16 mouse cellular contexts compared by ENCODE assay signal in the genomic region with DNA sequence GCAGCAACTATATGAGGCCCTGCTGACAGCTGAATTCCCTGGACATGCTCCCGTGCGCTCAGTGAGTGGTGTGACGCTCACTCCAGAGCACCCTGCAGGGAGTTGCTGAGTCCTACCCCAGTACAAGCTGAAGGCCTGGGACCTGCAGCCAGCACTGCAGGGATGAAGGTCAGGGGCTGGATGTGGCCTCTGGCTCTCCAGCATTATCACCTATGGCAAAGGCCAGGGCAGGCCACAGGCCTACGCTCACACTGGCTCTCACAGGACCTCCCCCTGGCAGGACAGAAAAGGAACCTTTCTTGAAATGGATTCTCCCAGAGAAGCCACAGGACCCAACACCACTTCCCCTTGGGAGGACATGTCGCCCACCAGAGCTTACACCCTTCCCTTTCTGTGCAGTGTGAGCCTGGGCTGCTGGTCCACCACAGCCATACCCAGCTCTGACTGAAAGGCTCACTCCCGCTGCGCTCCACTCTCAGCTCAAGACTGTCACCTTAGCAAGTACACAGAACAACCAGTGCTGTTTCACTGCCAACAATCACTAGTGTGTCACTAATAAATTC. TPM values are rescaled to one million over a fixed set of nuclear protein-coding genes. Genes with fewer than 3 reads are reported as not detected.
A peak's percentile ranks its signal among the peaks of the same experiment; 100 is the strongest.
DNase-seq lines count a peak whose midpoint lies in the region; ATAC-seq lines count a peak whose summit lies in the region.
"Had no signal": no experiment of that assay in that cellular context is flagged by ENCODE, and none has a peak within 500 bp of the region (broad histone marks: within the 10 kb centered on the region; RNA-seq: fewer than 3 reads in every experiment).

No protein-coding gene starts in this region.

- no peaks in the 10 kb centered on the region for H3K9me3 ChIP-seq in heart, embryonic 14.5 days (ENCODE audit: control insufficient read depth, low read length)
- H3K9me3 ChIP-seq in liver, embryonic 13.5 days (replicated peaks): no peaks in the 10 kb centered on the region
- H3K9me3 ChIP-seq: forebrain, embryonic 10.5 days; hindbrain, embryonic 15.5 days had no signal

- H3K36me3 ChIP-seq in heart, embryonic 14.5 days (ENCODE audit: control insufficient read depth, insufficient read depth, low read length): peaks cover 93% of the 10 kb centered on the region
- 0 out of 2 replicates have a peak, but pooled peaks cover 3% of the 10 kb centered on the region for H3K36me3 ChIP-seq in liver, embryonic 13.5 days

- peaks cover 12 to 22% of the 10 kb centered on the region in 2 experiments for H3K4me1 ChIP-seq in heart, embryonic 14.5 days (ENCODE audit: control insufficient read depth in 2 of 2, insufficient read depth in 2 of 2, low read length in 2 of 2)
- H3K4me1 ChIP-seq in liver, embryonic 13.5 days (replicated peaks): peaks cover 31% of the 10 kb centered on the region
- H3K4me1 ChIP-seq: hindbrain, embryonic 15.5 days had no signal

- peak overlapping the region; percentile 27; the same call in 1 of the 2 replicates for H3K9ac ChIP-seq in heart, embryonic 14.5 days (ENCODE audit: low read length)
- no peak overlapping the region for H3K9ac ChIP-seq in liver, embryonic 13.5 days
- H3K9ac ChIP-seq: hindbrain, embryonic 15.5 days had no signal

- H3K27ac ChIP-seq in heart, embryonic 14.5 days (replicated peaks in 1 of 2; ENCODE audit: control insufficient read depth in 1 of 2, insufficient read depth in 1 of 2, low read depth in 2 of 2, low read length in 2 of 2): no peak overlapping the region
- peak overlapping the region; percentile 26; the same call in 1 of the 2 replicates for H3K27ac ChIP-seq in liver, embryonic 13.5 days
- H3K27ac ChIP-seq: forebrain, embryonic 10.5 days; hindbrain, embryonic 15.5 days; macrophage had no signal

- no peak overlapping the region for H3K4me2 ChIP-seq in heart, embryonic 14.5 days (ENCODE audit: low read length)
- H3K4me2 ChIP-seq in liver, embryonic 13.5 days: no peak overlapping the region
- H3K4me2 ChIP-seq: hindbrain, embryonic 15.5 days had no signal

- no peak for ATAC-seq in heart, embryonic 14.5 days (ENCODE audit: insufficient number of reproducible peaks, insufficient read depth, low FRiP score, low read depth)
- ATAC-seq in liver, embryonic 13.5 days (ENCODE audit: low read depth): peak; percentile 22; the same call in 1 of the 2 replicates
- peak; percentile 67 for ATAC-seq in granulocyte monocyte progenitor cell, adult 5-6 weeks (replicated peaks; ENCODE audit: poor library complexity, severe bottlenecking)
- ATAC-seq in megakaryocyte progenitor cell, adult 5-6 weeks (replicated peaks; ENCODE audit: poor library complexity): peak; percentile 52
- ATAC-seq: midbrain, embryonic 16.5 days had no signal

- WGBS in heart, embryonic 14.5 days: 71% methylated on average over 7 of the region's 7 CpGs
- 70% methylated on average over 7 of the region's 7 CpGs for WGBS in liver, embryonic 13.5 days (ENCODE audit: insufficient replicate concordance)

- H3K4me3 ChIP-seq in heart, embryonic 14.5 days (ENCODE audit: control insufficient read depth in 1 of 2, insufficient read depth in 1 of 2, low read depth in 1 of 2, low read length in 2 of 2): no peak overlapping the region
- no peak overlapping the region for H3K4me3 ChIP-seq in liver, embryonic 13.5 days (replicated peaks)
- H3K4me3 ChIP-seq: forebrain, embryonic 10.5 days; hindbrain, embryonic 15.5 days had no signal

- no peak for DNase-seq in heart, postnatal 14 days
- DNase-seq in liver, embryonic 13.5 days: no peak
- DNase-seq in liver: no peak
- DNase-seq in thymus, postnatal 4 days: no peak
- no peak for DNase-seq in ovary, postnatal 36 days (ENCODE audit: low spot score)
- DNase-seq: cerebellum, adult 11-12 months; kidney, postnatal 14 days; right cerebral cortex, postnatal 25 days; thymus, adult 2 months had no signal

- intact Hi-C loops in heart, postnatal 14 days (cut with DNase I): no loop called here

- H3K27me3 ChIP-seq in heart, embryonic 14.5 days (ENCODE audit: control insufficient read depth, insufficient read depth, low read length): no peaks in the 10 kb centered on the region
- H3K27me3 ChIP-seq in liver, embryonic 13.5 days: no peaks in the 10 kb centered on the region
- H3K27me3 ChIP-seq: hindbrain, embryonic 15.5 days had no signal

RNA-seq across cellular contexts. Expression of a gene that starts 23.9 kb away (rescaled TPM):
- 2.2 and 3.5 TPM in 2 replicates for polyA plus RNA-seq in heart, embryonic 14.5 days (2014; fragmentation: Nextera tagmentation; extraction: Ambion mirVana)
- 1 to 10 TPM; 6.2 to 6.9 TPM for total RNA-seq in heart, postnatal 14 days (2021)
- 0.95 and 1.1 TPM in 2 replicates for polyA plus RNA-seq in liver, embryonic 13.5 days (2015; fragmentation: Nextera tagmentation; extraction: Ambion mirVana)
- 0.41 TPM in 1 of 2 replicates, not detected in the other for total RNA-seq in granulocyte monocyte progenitor cell, adult 5-6 weeks (2014; fragmentation: Nextera tagmentation)
- total RNA-seq in granulocyte monocyte progenitor cell, adult 5-6 weeks (2017): 2.8 TPM in 2 replicates
- total RNA-seq in megakaryocyte progenitor cell, adult 5-6 weeks (2015): 3.2 and 3.9 TPM in 2 replicates
- 1.5 and 1.7 TPM in 2 replicates for total RNA-seq in megakaryocyte progenitor cell, adult 5-6 weeks (2017)

RNA-seq across cellular contexts. Expression of a gene that starts 33.0 kb away (rescaled TPM):
- polyA plus RNA-seq in heart, embryonic 14.5 days (2014; fragmentation: Nextera tagmentation; extraction: Ambion mirVana): 56.1 and 60.6 TPM in 2 replicates
- total RNA-seq in heart, postnatal 14 days (2021): 10 to 100 TPM; 52.8 to 55.6 TPM
- polyA plus RNA-seq in liver, embryonic 13.5 days (2015; fragmentation: Nextera tagmentation; extraction: Ambion mirVana): 8.7 and 12.1 TPM in 2 replicates
- total RNA-seq in granulocyte monocyte progenitor cell, adult 5-6 weeks (2014; fragmentation: Nextera tagmentation): 19.7 and 30.2 TPM in 2 replicates
- total RNA-seq in granulocyte monocyte progenitor cell, adult 5-6 weeks (2017): 2.6 and 6.4 TPM in 2 replicates
- 12.0 and 12.2 TPM in 2 replicates for total RNA-seq in megakaryocyte progenitor cell, adult 5-6 weeks (2015)
- 4.0 and 4.3 TPM in 2 replicates for total RNA-seq in megakaryocyte progenitor cell, adult 5-6 weeks (2017)

RNA-seq across cellular contexts. Expression of a gene that starts 42.2 kb away (rescaled TPM):
- polyA plus RNA-seq in heart, embryonic 14.5 days (2014; fragmentation: Nextera tagmentation; extraction: Ambion mirVana): 10.9 and 11.7 TPM in 2 replicates
- total RNA-seq in heart, postnatal 14 days (2021): 10 to 100 TPM; 10.4 to 10.6 TPM
- polyA plus RNA-seq in liver, embryonic 13.5 days (2015; fragmentation: Nextera tagmentation; extraction: Ambion mirVana): 11.4 and 14.9 TPM in 2 replicates
- 15.3 and 20.4 TPM in 2 replicates for total RNA-seq in granulocyte monocyte progenitor cell, adult 5-6 weeks (2014; fragmentation: Nextera tagmentation)
- total RNA-seq in granulocyte monocyte progenitor cell, adult 5-6 weeks (2017): 9.2 and 13.0 TPM in 2 replicates
- 6.9 and 8.4 TPM in 2 replicates for total RNA-seq in megakaryocyte progenitor cell, adult 5-6 weeks (2015)
- total RNA-seq in megakaryocyte progenitor cell, adult 5-6 weeks (2017): 6.6 and 6.9 TPM in 2 replicates
